30 mouse cellular contexts compared by ENCODE assay signal in genomic region chr12:73832789-73833188, GRCm38 (mm10).
DNase-seq lines count a peak whose midpoint lies in the region; ATAC-seq and TF ChIP-seq lines count a peak whose summit lies in the region.
"Had no signal": no experiment of that assay in that cellular context is flagged by ENCODE, and none has a peak within 500 bp of the region (broad histone marks: within the 10 kb centered on the region; RNA-seq: fewer than 3 reads in every experiment).

No protein-coding gene starts in this region.

- no peak overlapping the region for H3K4me3 ChIP-seq in cerebellum, adult 2 months (replicated peaks; ENCODE audit: insufficient read depth, low read depth, low read length)
- no peak overlapping the region for H3K4me3 ChIP-seq in heart, embryonic 11.5 days (ENCODE audit: low read depth, low read length)
- H3K4me3 ChIP-seq in thymus, adult 2 months (ENCODE audit: control insufficient read depth, insufficient read depth, low read length), result no peak overlapping the region
- H3K4me3 ChIP-seq: embryonic facial prominence, embryonic 13.5 days; heart, embryonic 10.5 days; hindbrain, embryonic 12.5 days; limb, embryonic 10.5 days; limb, embryonic 15.5 days; liver, embryonic 13.5 days; megakaryocyte, embryonic 14.5 days; midbrain, embryonic 12.5 days; myocyte; neural tube, embryonic 12.5 days had no signal

- H3K27ac ChIP-seq in cerebellum, adult 2 months (ENCODE audit: insufficient read depth, low read length), result no peak overlapping the region
- H3K27ac ChIP-seq in heart, embryonic 11.5 days (ENCODE audit: low read depth, low read length), result no peak overlapping the region
- no peak overlapping the region for H3K27ac ChIP-seq in thymus, adult 2 months (ENCODE audit: control insufficient read depth, insufficient read depth, low read length)
- H3K27ac ChIP-seq: embryonic facial prominence, embryonic 13.5 days; heart, embryonic 10.5 days; hindbrain, embryonic 12.5 days; kidney, postnatal 0 days; limb, embryonic 10.5 days; limb, embryonic 15.5 days; liver, embryonic 13.5 days; midbrain, embryonic 12.5 days; neural tube, embryonic 12.5 days had no signal

- no peaks in the 10 kb centered on the region for H3K27me3 ChIP-seq in cerebellum, adult 2 months (ENCODE audit: control insufficient read depth, insufficient read depth, low read length)
- no peaks in the 10 kb centered on the region for H3K27me3 ChIP-seq in heart, embryonic 11.5 days (ENCODE audit: control insufficient read depth, insufficient read depth, low read length)
- no peaks in the 10 kb centered on the region for H3K27me3 ChIP-seq in thymus, adult 2 months (ENCODE audit: control insufficient read depth, insufficient read depth, low read length)
- H3K27me3 ChIP-seq: embryonic facial prominence, embryonic 13.5 days; hindbrain, embryonic 12.5 days; limb, embryonic 15.5 days; liver, embryonic 13.5 days; midbrain, embryonic 12.5 days; neural tube, embryonic 12.5 days had no signal

- TF ChIP-seq POLR2A in cerebellum, adult 2 months (IDR thresholded peaks at IDR 0.05; ENCODE audit: borderline replicate concordance, insufficient read depth, low read length), result no peak
- no peak for TF ChIP-seq POLR2A in thymus, adult 2 months (IDR thresholded peaks at IDR 0.05; ENCODE audit: control insufficient read depth, extremely low read depth, insufficient read depth, low read length, poor library complexity)

- H3K4me2 ChIP-seq in heart, embryonic 11.5 days, result no peak overlapping the region
- H3K4me2 ChIP-seq: embryonic facial prominence, embryonic 13.5 days; hindbrain, embryonic 12.5 days; limb, embryonic 15.5 days; liver, embryonic 13.5 days; midbrain, embryonic 12.5 days; neural tube, embryonic 12.5 days had no signal

- peak; percentile 17 to 36 for DNase-seq in cerebellum, postnatal 14 days
- no peak for DNase-seq in cerebellum, adult 2 months
- peak; percentile 26 to 38 for DNase-seq in heart, postnatal 10 days
- DNase-seq in adipocyte (ENCODE audit: low spot score), result peak; percentile 62
- no peak for DNase-seq in spleen, postnatal 36 days (ENCODE audit: low spot score in 2 of 2)
- no peak for DNase-seq in thymus, adult 2 months
- DNase-seq: adrenal gland, adult 2 months; adrenal gland, postnatal 36 days; embryo, embryonic 11 days; kidney, adult 8-10 months; kidney, postnatal 4 days; layer of hippocampus, postnatal 36 days; liver, embryonic 13.5 days; lung, adult 18-20 months; lung, postnatal 4 days; thymus, postnatal 25 days had no signal

- H3K9ac ChIP-seq in heart, embryonic 11.5 days (ENCODE audit: low read depth, low read length), result no peak overlapping the region
- H3K9ac ChIP-seq: embryonic facial prominence, embryonic 13.5 days; hindbrain, embryonic 12.5 days; limb, embryonic 15.5 days; liver, embryonic 13.5 days; midbrain, embryonic 12.5 days; neural tube, embryonic 12.5 days had no signal

- H3K9me3 ChIP-seq in heart, embryonic 11.5 days (replicated peaks; ENCODE audit: control insufficient read depth, low read length), result no peaks in the 10 kb centered on the region
- H3K9me3 ChIP-seq: embryonic facial prominence, embryonic 13.5 days; heart, embryonic 10.5 days; hindbrain, embryonic 12.5 days; limb, embryonic 10.5 days; limb, embryonic 15.5 days; liver, embryonic 13.5 days; megakaryocyte, embryonic 14.5 days; midbrain, embryonic 12.5 days; neural tube, embryonic 12.5 days had no signal

- TF ChIP-seq CTCF in cerebellum, adult 2 months (IDR thresholded peaks at IDR 0.05; ENCODE audit: borderline replicate concordance, insufficient read depth, low read depth, low read length), result no peak
- TF ChIP-seq CTCF in thymus, adult 2 months (IDR thresholded peaks at IDR 0.05; ENCODE audit: borderline replicate concordance, control insufficient read depth, extremely low read depth, insufficient read depth, low read length, poor library complexity), result no peak

- ATAC-seq in heart, embryonic 11.5 days (replicated peaks; ENCODE audit: insufficient number of reproducible peaks, low FRiP score, low TSS enrichment), result no peak
- ATAC-seq: forebrain, embryonic 14.5 days; intestine, embryonic 16.5 days; lung, postnatal 0 days had no signal

- H3K4me1 ChIP-seq in cerebellum, adult 2 months (ENCODE audit: control insufficient read depth, insufficient read depth, low read length), result peaks cover 3% of the 10 kb centered on the region; the same call in 1 of the 2 replicates
- peaks cover 8% of the 10 kb centered on the region; the same call in 1 of the 2 replicates for H3K4me1 ChIP-seq in heart, embryonic 11.5 days (ENCODE audit: control insufficient read depth, insufficient read depth, low read length)
- H3K4me1 ChIP-seq in thymus, adult 2 months (replicated peaks; ENCODE audit: control insufficient read depth, insufficient read depth, low read length), result peaks cover 6% of the 10 kb centered on the region; the same call in 1 of the 2 replicates
- H3K4me1 ChIP-seq: limb, embryonic 10.5 days; liver, embryonic 13.5 days; neural tube, embryonic 12.5 days had no signal

- WGBS in cerebellum, adult 2 months, result 48% methylated on average over 3 of the region's 3 CpGs
- 84% methylated on average over 3 of the region's 3 CpGs for WGBS in heart, embryonic 11.5 days (ENCODE audit: insufficient replicate concordance)
- WGBS in thymus, adult 2 months, result 87% methylated on average over 3 of the region's 3 CpGs

- intact Hi-C loops in heart, postnatal 10 days (cut with DNase I), result no loop called here

- H3K36me3 ChIP-seq in heart, embryonic 11.5 days (ENCODE audit: control insufficient read depth, insufficient read depth, low read length), result no peaks in the 10 kb centered on the region
- no peaks in the 10 kb centered on the region for H3K36me3 ChIP-seq in thymus, adult 2 months (ENCODE audit: control insufficient read depth, insufficient read depth, low read length)
- H3K36me3 ChIP-seq: embryonic facial prominence, embryonic 13.5 days; heart, embryonic 10.5 days; hindbrain, embryonic 12.5 days; limb, embryonic 10.5 days; limb, embryonic 15.5 days; liver, embryonic 13.5 days; midbrain, embryonic 12.5 days; neural tube, embryonic 12.5 days had no signal

Comparison
In these comparisons a context has a peak if more than half of its experiments do, and no peak if none do; other contexts are left out.
1. DNase-seq: peak in cerebellum, postnatal 14 days (2 of 2), heart, postnatal 10 days (2 of 2) and adipocyte (single experiment); none in cerebellum, adult 2 months (0 of 2), spleen, postnatal 36 days (0 of 2) and thymus, adult 2 months (single experiment).